Mouse (Mus musculus) spleen, adult 12 weeks (tissue): ENCODE results near the gene Ppara.

Source experiments
- DNase-seq: peaks from one replicate; pipeline ENCODE4 v3.0.0; 2022; ENCODE audit warnings: low spot score

Ppara gene

DNA sequence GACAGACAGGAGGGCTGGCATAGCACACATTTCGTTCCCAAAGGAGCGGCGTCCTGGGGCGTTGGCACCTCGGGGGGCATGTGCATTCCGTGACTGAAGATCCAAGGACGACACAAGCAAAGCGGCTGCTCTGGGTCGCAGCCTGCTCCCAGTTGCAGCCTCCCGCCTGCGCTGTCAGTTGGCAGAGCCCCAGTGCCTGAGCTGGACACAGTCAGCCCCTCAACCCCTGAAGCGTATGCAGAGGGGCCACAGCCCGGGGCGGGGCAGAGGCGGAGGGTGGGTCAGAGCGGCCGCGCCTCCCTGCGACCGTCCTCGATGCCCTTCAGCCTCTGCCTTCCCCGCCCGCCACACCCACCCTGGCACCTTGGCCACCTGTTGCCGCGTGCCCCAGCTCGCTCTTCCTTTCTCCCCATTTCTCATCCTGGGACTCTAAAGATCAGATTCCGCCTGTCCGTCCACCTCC, at the start of gene Ppara:
Gene Ppara (plus strand): TSS at position 413 of the 463 bp plus-strand sequence.
- no peak for DNase-seq

- no peak for DNase-seq
Measured at GRCm38 (mm10) chr15:85686641-85687395, 48.0 kb upstream of the Ppara start.

GRCm38 (mm10) chr15:85687630-85688410, 47.0 kb upstream of the Ppara start:
- DNase-seq = no peak

GRCm38 (mm10) chr15:85688734-85689133, 46.0 kb upstream of the Ppara start:
- DNase-seq = no peak

DNA sequence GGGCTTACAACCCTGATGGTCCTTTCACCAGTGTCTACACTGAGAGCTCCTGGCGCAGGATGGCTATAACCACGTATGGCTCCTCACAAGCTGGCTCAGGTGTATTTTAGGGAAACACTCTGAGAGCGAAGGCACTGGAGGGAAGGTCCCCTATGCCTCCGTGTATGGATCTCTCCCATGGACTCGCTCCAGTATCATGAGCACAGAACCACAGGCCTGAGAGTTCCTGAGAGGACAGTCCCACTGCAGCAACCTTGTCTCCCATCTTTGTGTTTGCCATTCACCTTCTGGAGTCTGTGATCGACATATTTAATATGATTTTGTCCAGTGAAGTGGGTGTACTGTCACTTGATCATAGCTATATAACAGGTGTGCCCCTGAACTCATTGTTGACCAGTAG, 45.3 kb upstream of the Ppara start:
- DNase-seq = no peak

DNA sequence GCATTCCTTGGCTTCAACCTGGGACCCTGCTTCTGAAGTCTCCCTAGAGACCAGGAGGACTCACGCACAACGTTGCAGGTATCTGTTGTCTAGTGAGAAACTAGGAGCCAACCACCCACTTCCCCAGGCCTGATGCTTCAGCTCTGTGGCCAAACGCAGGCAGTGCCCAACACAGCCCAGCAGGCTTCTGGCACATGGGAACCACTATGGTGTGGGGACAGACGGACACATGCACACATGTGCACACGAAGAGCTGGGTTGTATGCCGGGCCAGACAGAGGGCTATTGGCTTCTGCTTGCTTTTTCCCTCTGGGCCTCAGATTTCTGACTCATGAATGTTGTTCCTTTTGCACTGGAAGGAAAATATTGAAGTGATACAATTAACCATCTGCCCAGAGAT, 44.7 kb upstream of the Ppara start:
- no peak for DNase-seq

GRCm38 (mm10) chr15:85690875-85691274, 43.9 kb upstream of the Ppara start:
- no peak for DNase-seq

- DNase-seq = no peak
Measured at GRCm38 (mm10) chr15:85693115-85693514, 41.7 kb upstream of the Ppara start.

- DNase-seq = no peak
Measured at GRCm38 (mm10) chr15:85693819-85694218, 41.0 kb upstream of the Ppara start.

DNA sequence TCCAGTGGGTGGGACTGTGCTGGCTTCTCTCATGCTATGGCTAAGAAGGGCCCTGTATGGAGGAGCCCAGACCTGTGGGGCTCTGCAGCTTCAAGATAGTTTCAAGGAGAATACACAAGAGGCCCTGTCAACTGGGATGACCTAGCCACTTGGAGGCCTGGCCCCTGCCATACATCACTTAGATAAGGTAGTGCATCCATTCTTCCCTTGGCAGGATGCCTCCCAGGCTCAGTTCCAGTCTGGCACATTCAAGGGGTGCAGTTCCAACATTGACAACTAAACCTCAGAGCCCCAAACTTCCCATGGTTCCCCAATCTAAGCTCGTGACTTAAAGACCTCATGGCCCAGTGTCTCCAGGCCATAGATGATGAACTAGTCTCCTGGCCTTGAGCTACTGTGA, 40.4 kb upstream of the Ppara start:
- no peak for DNase-seq

DNA sequence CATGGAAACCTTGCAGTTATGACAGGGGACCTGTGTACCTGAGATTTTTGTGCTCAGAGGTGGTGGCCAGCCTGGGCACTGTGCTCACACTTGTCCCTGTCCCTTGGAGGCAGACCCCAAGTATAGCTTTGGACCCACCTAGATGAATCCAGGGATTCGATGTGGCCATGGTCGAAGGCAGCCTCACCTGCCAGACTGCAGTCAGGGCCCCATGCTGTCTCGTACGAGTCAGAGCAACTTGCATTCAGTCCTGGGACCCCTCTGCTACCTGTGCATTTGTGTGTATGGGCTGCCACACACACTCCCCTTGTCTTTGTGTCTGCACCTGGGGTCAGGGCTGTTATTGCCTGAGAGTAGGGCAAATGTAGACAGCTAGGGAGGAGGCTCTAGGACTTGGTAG, 39.5 kb upstream of the Ppara start:
- no peak for DNase-seq

DNA sequence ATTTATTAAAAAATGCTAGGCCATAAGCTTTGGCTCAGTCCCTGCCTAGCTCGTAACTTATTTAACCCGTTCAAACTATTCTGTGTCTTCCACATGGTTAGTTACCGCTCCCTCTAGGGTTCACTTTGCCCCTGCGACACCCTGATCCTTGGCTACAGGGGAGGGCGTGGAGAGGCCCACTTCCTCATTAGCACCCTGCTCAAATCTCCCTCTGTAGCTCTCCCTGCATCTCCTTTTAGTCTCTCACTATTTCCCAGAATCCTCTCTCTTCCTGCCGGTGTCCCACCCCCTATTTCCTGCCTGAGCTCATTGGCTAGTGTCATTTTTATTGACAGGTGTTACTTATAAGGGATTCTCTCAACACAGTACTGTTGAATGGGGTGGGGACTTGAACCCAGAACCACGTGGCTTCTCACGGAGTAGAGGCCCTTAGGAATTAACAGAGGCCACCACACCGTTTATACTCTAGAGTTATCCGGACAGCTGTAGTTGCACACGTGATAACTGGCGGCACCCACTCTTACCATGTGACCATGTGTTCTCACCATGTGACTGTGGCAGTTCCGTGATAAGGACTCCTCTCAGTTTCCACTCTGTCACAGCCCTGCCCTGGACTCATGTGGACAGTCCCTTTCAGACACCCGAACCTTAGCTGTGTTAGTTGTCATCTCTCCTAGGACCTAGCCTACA, 36.3 kb upstream of the Ppara start:
- no peak for DNase-seq

GRCm38 (mm10) chr15:85699452-85699851, 35.3 kb upstream of the Ppara start:
- no peak for DNase-seq

DNA sequence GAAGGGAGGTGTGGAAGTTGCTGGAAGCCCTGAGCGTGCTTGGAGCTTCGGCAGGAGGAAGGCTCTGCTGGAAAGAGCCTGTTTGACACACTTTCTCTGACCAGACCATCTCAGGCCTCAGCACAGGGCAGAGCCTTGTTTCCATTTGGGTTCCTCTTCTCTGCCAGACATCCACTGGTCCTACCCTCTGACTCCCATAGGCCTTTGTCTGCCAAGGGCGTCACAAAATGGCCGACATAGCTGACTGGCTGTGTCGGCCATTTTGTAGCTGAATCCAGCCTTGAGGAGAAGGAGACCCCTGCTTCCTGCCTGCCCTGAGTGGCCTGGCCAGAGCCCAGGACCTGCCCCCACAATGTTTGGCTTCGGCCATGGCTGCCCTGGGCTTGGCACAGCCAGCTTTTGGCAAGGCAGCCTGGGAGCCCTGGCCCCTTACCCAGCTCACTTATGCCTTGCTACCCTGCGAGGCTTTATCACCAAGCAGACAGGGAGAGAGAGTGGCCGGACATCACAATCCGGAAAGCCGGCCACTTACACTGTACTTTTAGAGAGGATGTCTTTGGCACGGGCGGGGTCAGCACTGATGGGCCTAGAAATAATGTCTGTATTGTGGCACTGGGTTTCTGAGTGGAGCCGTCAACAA, 34.8 kb upstream of the Ppara start:
- DNase-seq = no peak

DNA sequence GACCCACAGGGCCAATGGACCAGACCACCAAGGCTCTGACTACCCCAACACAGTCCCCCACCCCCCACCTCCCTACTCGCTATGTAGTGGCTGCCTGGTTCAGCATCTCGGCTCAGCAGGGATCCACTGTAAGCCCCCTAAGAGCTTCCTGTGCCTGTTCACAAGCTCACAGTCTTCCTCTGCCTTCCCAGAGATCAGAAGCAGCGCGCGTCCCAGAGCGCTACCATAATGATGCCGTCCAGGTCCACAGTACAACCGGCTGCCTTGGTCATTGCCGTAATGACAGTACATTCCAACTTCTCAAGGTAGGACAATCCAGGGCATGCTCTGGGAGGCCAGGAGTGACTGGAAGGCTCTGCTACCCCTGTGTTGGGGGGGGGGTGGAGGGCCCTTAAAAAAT, 34.1 kb upstream of the Ppara start:
- no peak for DNase-seq

- DNase-seq = no peak
Measured at GRCm38 (mm10) chr15:85701128-85701930, 33.5 kb upstream of the Ppara start.

GRCm38 (mm10) chr15:85702411-85702951, 32.3 kb upstream of the Ppara start:
- no peak for DNase-seq

- DNase-seq = no peak
Measured at GRCm38 (mm10) chr15:85703194-85703641, 31.6 kb upstream of the Ppara start.

DNA sequence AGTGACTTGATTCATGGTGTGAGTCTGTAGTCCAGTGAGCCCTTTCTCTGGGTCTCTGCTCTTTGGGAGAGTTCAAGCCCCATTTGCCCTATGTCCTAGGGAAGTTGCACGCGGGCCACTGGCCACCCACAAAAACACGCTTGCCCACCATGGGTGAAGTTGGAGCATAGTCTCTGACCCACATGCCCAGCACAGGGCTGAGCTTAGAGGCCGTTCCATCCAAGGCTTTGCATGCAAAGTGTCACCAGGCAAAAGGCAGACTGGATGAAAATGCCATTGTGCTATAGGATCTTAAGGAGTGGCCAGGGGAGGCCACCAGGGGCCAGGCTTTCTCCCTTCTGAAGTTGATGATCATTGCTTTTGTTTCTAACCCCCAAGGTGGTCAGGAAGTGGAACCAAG, 30.9 kb upstream of the Ppara start:
- no peak for DNase-seq

GRCm38 (mm10) chr15:85704341-85705012, 30.3 kb upstream of the Ppara start:
- DNase-seq = no peak
